Mouse (Mus musculus) forebrain, embryonic 14.5 days (tissue): ENCODE data around the gene Fbxo39. TPM values are rescaled to one million over a fixed set of nuclear protein-coding genes. Genes with fewer than 3 reads are reported as not detected.

Source experiments
- ATAC-seq: fragments of 200-750 bp; cut with Nextera tagmentation; 2 replicates; pipeline ENCODE4 v1.8.0; 2017; ENCODE audit warnings: mild to moderate bottlenecking, moderate library complexity
- DNase-seq: peaks from one replicate; pipeline ENCODE4 v3.0.0-alpha.2; 2015; ENCODE audit warnings: low spot score
- H3K27ac ChIP-seq: fragments of 300-500 bp; sonication (generic); 2 replicates; pipeline ENCODE4 v1.5.1; 2014; ENCODE audit warnings: low read depth, mild to moderate bottlenecking, control low read depth, low read length, moderate library complexity
- H3K27me3 ChIP-seq: fragments of 300-500 bp; sonication (generic); replicated peaks from 2 replicates; pipeline ENCODE4 v1.6.1; 2014; ENCODE audit warnings: low read length, control low read depth, mixed read lengths; ENCODE audit not compliant: control insufficient read depth, insufficient read depth
- H3K36me3 ChIP-seq: fragments of 300-500 bp; sonication (generic); 2 replicates; pipeline ENCODE4 v1.6.1; 2014; ENCODE audit warnings: low read length, control low read depth; ENCODE audit not compliant: control insufficient read depth, insufficient read depth
- H3K4me1 ChIP-seq: fragments of 300-500 bp; sonication (generic); 2 replicates; pipeline ENCODE4 v1.6.1; 2014; ENCODE audit warnings: antibody characterized with exemption, low read length, control low read depth; ENCODE audit not compliant: control insufficient read depth, insufficient read depth
- H3K4me2 ChIP-seq: fragments of 300-500 bp; sonication (generic); 2 replicates; pipeline ENCODE4 v1.6.1; 2014; ENCODE audit warnings: mild to moderate bottlenecking, control low read depth, low read length
- H3K4me3 ChIP-seq: fragments of 300-500 bp; sonication (generic); 2 replicates; pipeline ENCODE4 v1.5.1; 2014; ENCODE audit warnings: low read depth, low read length, control low read depth
- H3K9ac ChIP-seq: fragments of 300-500 bp; sonication (generic); 2 replicates; pipeline ENCODE4 v1.6.1; 2014; ENCODE audit warnings: mild to moderate bottlenecking, low read length, control low read depth, moderate library complexity
- H3K9me3 ChIP-seq: fragments of 300-500 bp; sonication (generic); replicated peaks from 2 replicates; pipeline ENCODE4 v1.6.1; 2016; ENCODE audit warnings: low read length, control low read depth, mixed read lengths; ENCODE audit not compliant: control insufficient read depth
- WGBS: fragments of 180-500 bp; shearing (Covaris S2); extraction: QIAGEN DNeasy Blood & Tissue Kit; methylation state at CpG from one replicate; pipeline ENCODE4 v1.1.7; 2014; 5-methylcytosine and 5-hydroxymethylcytosine counted together
- polyA plus RNA-seq: library from polyadenylated mRNA; unstranded; fragments of >200 nt; fragmentation: Nextera tagmentation; extraction: Ambion mirVana; gene quantifications from 2 replicates; pipeline ENCODE4 v1.2.1, GENCODE M21; 2014

The Fbxo39 gene
- polyA plus RNA-seq = not detected in 2 replicates

GRCm38 (mm10) chr11:72314151-72314895 is at the start of gene Fbxo39:
TSS of gene Fbxo39 (plus strand) at chr11:72314444.
- Histone ChIP-seq H3K4me3 (peak within 1 kb of the TSS; percentile 11; the same call in 1 of the 2 replicates), H3K9me3 (no peaks in the 10 kb centered on the region), H3K4me1 (no peaks in the 10 kb centered on the region), H3K9ac (peak within 1 kb of the TSS; percentile 21), H3K27me3 (peaks cover 12% of the 10 kb centered on the region), H3K4me2 (peak within 1 kb of the TSS; percentile 42), H3K27ac (no peak within 1 kb of the TSS), H3K36me3 (no peaks in the 10 kb centered on the region)
- 11% methylated on average over 40 of the region's 42 CpGs for WGBS
- ATAC-seq (no peak), DNase-seq (peak; percentile 11)

- ATAC-seq = no peak
- H3K4me2 ChIP-seq = peak overlapping the region; percentile 77; the same call in 1 of the 2 replicates
Measured at GRCm38 (mm10) chr11:72265483-72265882, 48.8 kb upstream of the Fbxo39 start.

GRCm38 (mm10) chr11:72266207-72266959 is 47.9 kb upstream of the Fbxo39 start:
- ATAC-seq (peak; percentile 93), DNase-seq (peak; percentile 79)
- Histone ChIP-seq H3K9ac (peak overlapping the region; percentile 56), H3K36me3 (no peaks in the 10 kb centered on the region), H3K4me3 (peak overlapping the region; percentile 37), H3K27me3 (peaks cover 18% of the 10 kb centered on the region), H3K4me2 (peak overlapping the region; percentile 77), H3K27ac (no peak overlapping the region), H3K4me1 (peaks cover 6% of the 10 kb centered on the region; the same call in 1 of the 2 replicates), H3K9me3 (no peaks in the 10 kb centered on the region)
- under 1% methylated on average over 46 of the region's 46 CpGs for WGBS

More at GRCm38 (mm10) chr11:72265483-72265882, 48.8 kb upstream of the Fbxo39 start:
- 8% methylated on average over 11 of the region's 11 CpGs for WGBS
- Histone ChIP-seq H3K4me1 (peaks cover 6% of the 10 kb centered on the region; the same call in 1 of the 2 replicates), H3K4me3 (no peak overlapping the region), H3K36me3 (no peaks in the 10 kb centered on the region), H3K27ac (no peak overlapping the region), H3K9ac (no peak overlapping the region; the same call in 1 of the 2 replicates), H3K9me3 (no peaks in the 10 kb centered on the region), H3K27me3 (peaks cover 18% of the 10 kb centered on the region)
- peak; percentile 12 for DNase-seq

GRCm38 (mm10) chr11:72266960-72267560 is 47.2 kb upstream of the Fbxo39 start, which contains the start of gene Slc13a5:
TSS of gene Slc13a5 (minus strand) at chr11:72267222.
- Histone ChIP-seq H3K27me3 (peaks cover 18% of the 10 kb centered on the region), H3K9me3 (no peaks in the 10 kb centered on the region), H3K9ac (peak within 1 kb of the TSS; percentile 56), H3K4me3 (peak within 1 kb of the TSS; percentile 37), H3K27ac (no peak within 1 kb of the TSS), H3K36me3 (no peaks in the 10 kb centered on the region), H3K4me1 (peaks cover 6% of the 10 kb centered on the region; the same call in 1 of the 2 replicates), H3K4me2 (peak within 1 kb of the TSS; percentile 77)
- no peak for DNase-seq
- 1% methylated on average over 36 of the region's 36 CpGs for WGBS
- ATAC-seq = no peak; the same call in 1 of the 2 replicates

- Histone ChIP-seq H3K4me2 (no peak overlapping the region), H3K36me3 (no peaks in the 10 kb centered on the region), H3K9me3 (no peaks in the 10 kb centered on the region), H3K27me3 (no peaks in the 10 kb centered on the region), H3K4me3 (no peak overlapping the region), H3K4me1 (no peaks in the 10 kb centered on the region; the same call in 1 of the 2 replicates), H3K9ac (no peak overlapping the region), H3K27ac (no peak overlapping the region)
- DNase-seq (no peak), ATAC-seq (no peak)
- 77% methylated on average over 1 of the region's 1 CpGs for WGBS
Measured at GRCm38 (mm10) chr11:72271761-72272160, 42.5 kb upstream of the Fbxo39 start.

- Histone ChIP-seq H3K4me1 (no peaks in the 10 kb centered on the region), H3K27me3 (no peaks in the 10 kb centered on the region), H3K4me3 (no peak overlapping the region), H3K4me2 (no peak overlapping the region), H3K9ac (no peak overlapping the region), H3K27ac (no peak overlapping the region), H3K9me3 (no peaks in the 10 kb centered on the region), H3K36me3 (no peaks in the 10 kb centered on the region)
- ATAC-seq (no peak), DNase-seq (no peak)
- 67% methylated on average over 3 of the region's 3 CpGs for WGBS
Measured at GRCm38 (mm10) chr11:72273341-72273740, 40.9 kb upstream of the Fbxo39 start.

GRCm38 (mm10) chr11:72281143-72281851 is 32.9 kb upstream of the Fbxo39 start:
- H3K36me3 ChIP-seq = no peaks in the 10 kb centered on the region
- ATAC-seq (no peak), DNase-seq (no peak)
- 89% methylated on average over 5 of the region's 5 CpGs for WGBS
- H3K4me1 ChIP-seq = no peaks in the 10 kb centered on the region
- H3K9ac ChIP-seq = no peak overlapping the region
- H3K27ac ChIP-seq = no peak overlapping the region
- no peaks in the 10 kb centered on the region for H3K27me3 ChIP-seq
- no peak overlapping the region for H3K4me3 ChIP-seq
- no peaks in the 10 kb centered on the region for H3K9me3 ChIP-seq
- no peak overlapping the region for H3K4me2 ChIP-seq

- Histone ChIP-seq H3K9ac (no peak overlapping the region), H3K4me2 (no peak overlapping the region), H3K9me3 (no peaks in the 10 kb centered on the region), H3K4me1 (no peaks in the 10 kb centered on the region), H3K36me3 (no peaks in the 10 kb centered on the region), H3K4me3 (no peak overlapping the region), H3K27ac (no peak overlapping the region), H3K27me3 (no peaks in the 10 kb centered on the region)
- ATAC-seq = no peak
- DNase-seq = peak; percentile 49
- 25% methylated on average over 5 of the region's 5 CpGs for WGBS
Measured at GRCm38 (mm10) chr11:72281852-72282400, 32.3 kb upstream of the Fbxo39 start.
